ENCODE assay signal across 8 mouse cellular contexts in the genomic region with DNA sequence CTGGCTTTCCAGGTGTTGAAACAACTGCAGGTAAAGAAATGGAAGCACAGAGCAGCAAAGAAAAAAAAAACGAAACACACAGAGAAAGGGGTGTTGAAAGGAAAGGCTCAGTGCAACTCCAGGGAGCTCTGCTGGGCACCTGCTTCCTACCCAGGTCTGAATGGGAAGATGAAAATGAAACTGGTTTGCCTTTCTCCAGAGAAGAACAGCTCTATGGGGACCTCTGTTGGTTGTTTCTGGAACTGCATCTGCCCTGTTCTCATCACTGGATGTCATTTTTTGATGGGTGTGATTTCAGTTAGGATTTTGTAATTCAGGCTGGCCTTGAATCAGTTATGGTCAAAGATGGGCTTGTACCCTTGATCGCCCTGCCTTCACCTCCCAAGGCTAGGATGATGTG. TPM values are rescaled to one million over a fixed set of nuclear protein-coding genes. Genes with fewer than 3 reads are reported as not detected.
A peak's percentile ranks its signal among the peaks of the same experiment; 100 is the strongest.
DNase-seq lines count a peak whose midpoint lies in the region; ATAC-seq and TF ChIP-seq lines count a peak whose summit lies in the region.

No protein-coding gene starts in this region.

- peaks cover 30% of the 10 kb centered on the region for H3K36me3 ChIP-seq in heart, embryonic 11.5 days (ENCODE audit: control insufficient read depth, insufficient read depth, low read length)
- peaks cover 97% of the 10 kb centered on the region for H3K36me3 ChIP-seq in heart, postnatal 0 days (replicated peaks; ENCODE audit: control insufficient read depth, insufficient read depth, low read length)

- H3K9ac ChIP-seq in heart, embryonic 11.5 days (ENCODE audit: low read depth, low read length): no peak overlapping the region
- H3K9ac ChIP-seq in heart, postnatal 0 days (replicated peaks; ENCODE audit: low read depth, low read length): no peak overlapping the region

- DNase-seq in heart, adult 18-20 months: peak; percentile 78 to 95
- peak; percentile 79 for DNase-seq in T-cell, adult 2 months (ENCODE audit: low spot score)
- peak; percentile 82 to 92 for DNase-seq in cerebellum, postnatal 36 days
- DNase-seq in heart, postnatal 0 days (ENCODE audit: low spot score): peak; percentile 79
- peak; percentile 64 for DNase-seq in layer of hippocampus, adult 9-11 months
- peak; percentile 60 to 86 for DNase-seq in spleen, postnatal 14 days (ENCODE audit: low spot score in 2 of 2)

- ATAC-seq in heart, embryonic 11.5 days (replicated peaks; ENCODE audit: insufficient number of reproducible peaks, low FRiP score, low TSS enrichment): no peak
- no peak for ATAC-seq in heart, postnatal 0 days (ENCODE audit: insufficient read depth, low read depth)
- peak; percentile 97 for ATAC-seq in megakaryocyte, adult 5-6 weeks (ENCODE audit: poor library complexity, severe bottlenecking)

- no peaks in the 10 kb centered on the region for H3K27me3 ChIP-seq in heart, embryonic 11.5 days (ENCODE audit: control insufficient read depth, insufficient read depth, low read length)
- no peaks in the 10 kb centered on the region for H3K27me3 ChIP-seq in heart, postnatal 0 days (ENCODE audit: control insufficient read depth, insufficient read depth, low read length)

- no peak for TF ChIP-seq EP300 in heart, postnatal 0 days (IDR thresholded peaks at IDR 0.05; ENCODE audit: low read depth)

- no peak overlapping the region for H3K4me2 ChIP-seq in heart, embryonic 11.5 days
- H3K4me2 ChIP-seq in heart, postnatal 0 days (ENCODE audit: low read depth, low read length): no peak overlapping the region

- H3K9me3 ChIP-seq in heart, embryonic 11.5 days (replicated peaks; ENCODE audit: control insufficient read depth, low read length): no peaks in the 10 kb centered on the region
- H3K9me3 ChIP-seq in heart, postnatal 0 days (replicated peaks; ENCODE audit: control insufficient read depth, low read length): no peaks in the 10 kb centered on the region

- no peak overlapping the region for H3K4me3 ChIP-seq in heart, embryonic 11.5 days (ENCODE audit: low read depth, low read length)
- no peak overlapping the region for H3K4me3 ChIP-seq in heart, postnatal 0 days (ENCODE audit: low read depth, low read length)

- WGBS in heart, embryonic 11.5 days (ENCODE audit: insufficient replicate concordance): 29% methylated on average over 2 of the region's 2 CpGs
- 21% methylated on average over 2 of the region's 2 CpGs for WGBS in heart, postnatal 0 days

- peak; percentile 92 for TF ChIP-seq CTCF in heart, postnatal 0 days (IDR thresholded peaks at IDR 0.05; ENCODE audit: low read depth)

- H3K27ac ChIP-seq in heart, embryonic 11.5 days (ENCODE audit: low read depth, low read length): no peak overlapping the region
- no peak overlapping the region for H3K27ac ChIP-seq in heart, postnatal 0 days (ENCODE audit: low read depth)

- H3K4me1 ChIP-seq in heart, embryonic 11.5 days (ENCODE audit: control insufficient read depth, insufficient read depth, low read length): no peaks in the 10 kb centered on the region
- H3K4me1 ChIP-seq in heart, postnatal 0 days (ENCODE audit: control insufficient read depth, insufficient read depth): no peaks in the 10 kb centered on the region

RNA-seq across cellular contexts. Expression of a gene that starts 18.3 kb away (rescaled TPM):
- 10 to 100 TPM; 10.3 to 12.0 TPM for total RNA-seq in heart, adult 18-20 months (2021)
- polyA plus RNA-seq in heart, embryonic 11.5 days (2014; fragmentation: Nextera tagmentation; extraction: Ambion mirVana): 16.2 and 19.6 TPM in 2 replicates
- 15.0 and 28.5 TPM in 2 replicates for total RNA-seq in heart, postnatal 0 days (2014; rRNA removed; ENCODE audit: low replicate concordance)
- polyA plus RNA-seq in heart, postnatal 0 days (2015; fragmentation: Nextera tagmentation; extraction: Ambion mirVana): 8.1 and 8.3 TPM in 2 replicates
- 10.0 and 15.7 TPM in 2 replicates for total RNA-seq in megakaryocyte, adult 5-6 weeks (2015)
- total RNA-seq in megakaryocyte, adult 5-6 weeks (2017): 11.7 and 39.5 TPM in 2 replicates

RNA-seq across cellular contexts. Expression of a gene that starts 22.4 kb away (rescaled TPM):
- 10 to 100 TPM; 23.7 to 26.6 TPM for total RNA-seq in heart, adult 18-20 months (2021)
- polyA plus RNA-seq in heart, embryonic 11.5 days (2014; fragmentation: Nextera tagmentation; extraction: Ambion mirVana): 12.9 and 18.5 TPM in 2 replicates
- total RNA-seq in heart, postnatal 0 days (2014; rRNA removed; ENCODE audit: low replicate concordance): 44.4 and 47.2 TPM in 2 replicates
- polyA plus RNA-seq in heart, postnatal 0 days (2015; fragmentation: Nextera tagmentation; extraction: Ambion mirVana): 12.6 and 13.7 TPM in 2 replicates
- 22.2 and 31.4 TPM in 2 replicates for total RNA-seq in megakaryocyte, adult 5-6 weeks (2015)
- total RNA-seq in megakaryocyte, adult 5-6 weeks (2017): 17.9 and 21.4 TPM in 2 replicates

RNA-seq across cellular contexts. Expression of a gene that starts 43.1 kb away (rescaled TPM):
- total RNA-seq in heart, adult 18-20 months (2021): 1 to 10 TPM; 5.4 to 8.8 TPM
- 6.7 and 7.9 TPM in 2 replicates for polyA plus RNA-seq in heart, embryonic 11.5 days (2014; fragmentation: Nextera tagmentation; extraction: Ambion mirVana)
- 3.9 and 8.6 TPM in 2 replicates for total RNA-seq in heart, postnatal 0 days (2014; rRNA removed; ENCODE audit: low replicate concordance)
- polyA plus RNA-seq in heart, postnatal 0 days (2015; fragmentation: Nextera tagmentation; extraction: Ambion mirVana): 2.3 and 2.7 TPM in 2 replicates
- 7.0 and 9.1 TPM in 2 replicates for total RNA-seq in megakaryocyte, adult 5-6 weeks (2015)
- total RNA-seq in megakaryocyte, adult 5-6 weeks (2017): 8.7 and 10.2 TPM in 2 replicates

RNA-seq across cellular contexts. Expression of a gene that starts 45.5 kb away (rescaled TPM):
- 100 to 1,000 TPM; 146 to 151 TPM for total RNA-seq in heart, adult 18-20 months (2021)
- polyA plus RNA-seq in heart, embryonic 11.5 days (2014; fragmentation: Nextera tagmentation; extraction: Ambion mirVana): 231 and 247 TPM in 2 replicates
- total RNA-seq in heart, postnatal 0 days (2014; rRNA removed; ENCODE audit: low replicate concordance): 190 and 210 TPM in 2 replicates
- polyA plus RNA-seq in heart, postnatal 0 days (2015; fragmentation: Nextera tagmentation; extraction: Ambion mirVana): 205 and 208 TPM in 2 replicates
- 80.0 and 91.9 TPM in 2 replicates for total RNA-seq in megakaryocyte, adult 5-6 weeks (2015)
- 224 and 226 TPM in 2 replicates for total RNA-seq in megakaryocyte, adult 5-6 weeks (2017)
